In the genomic region with DNA sequence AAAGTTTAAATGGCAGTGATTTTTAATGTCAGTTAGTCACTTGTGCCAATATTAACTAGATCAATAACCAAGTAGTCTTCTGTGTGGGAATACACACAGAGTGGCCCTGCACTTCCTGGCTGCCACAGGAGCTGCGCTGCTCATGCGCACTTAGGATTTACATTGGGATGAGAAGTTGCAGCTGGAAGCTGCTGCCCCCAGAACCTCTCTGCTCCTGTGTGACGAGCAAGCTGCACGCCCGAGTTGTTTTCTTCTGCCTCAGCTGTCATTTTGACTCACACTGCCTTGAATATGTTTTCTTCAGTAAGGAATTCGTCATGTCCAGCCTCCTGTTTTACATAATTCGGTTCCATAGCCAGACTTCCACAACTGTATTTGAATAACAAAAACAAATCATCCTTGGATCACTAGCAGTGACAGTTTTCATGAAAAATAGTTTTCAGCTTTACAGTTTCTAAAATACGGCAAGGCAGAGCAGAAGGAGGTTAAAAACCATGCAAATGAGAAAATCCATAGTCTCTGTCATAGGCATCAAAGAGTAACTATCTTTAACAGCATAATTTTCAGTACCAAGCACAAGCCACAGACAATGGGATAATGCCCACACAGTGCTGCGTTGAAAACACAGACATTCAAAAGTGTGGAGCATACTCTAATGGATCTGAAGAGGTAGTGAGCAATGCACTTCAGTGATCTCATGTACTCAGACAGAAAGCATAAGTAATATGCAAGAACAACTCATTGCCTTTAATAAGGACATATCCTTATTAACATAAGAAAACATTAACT, we compare ENCODE assay signal across 9 mouse cellular contexts.
DNase-seq lines count a peak whose midpoint lies in the region; ATAC-seq and TF ChIP-seq lines count a peak whose summit lies in the region.
"Had no signal": no experiment of that assay in that cellular context is flagged by ENCODE, and none has a peak within 500 bp of the region (broad histone marks: within the 10 kb centered on the region; RNA-seq: fewer than 3 reads in every experiment).

No protein-coding gene starts in this region.

- H3K27ac ChIP-seq in kidney, embryonic 14.5 days (ENCODE audit: low read depth, low read length): peak overlapping the region; percentile 42; the same call in 1 of the 2 replicates
- no peak overlapping the region for H3K27ac ChIP-seq in lung, postnatal 0 days (ENCODE audit: low read length)
- no peak overlapping the region; the same call in 1 of the 2 replicates for H3K27ac ChIP-seq in hindbrain, embryonic 16.5 days (ENCODE audit: low read depth, low read length)
- H3K27ac ChIP-seq in midbrain, embryonic 15.5 days: no peak overlapping the region
- H3K27ac ChIP-seq in thymus, adult 2 months (ENCODE audit: control insufficient read depth, insufficient read depth, low read length): no peak overlapping the region

- no peaks in the 10 kb centered on the region for H3K36me3 ChIP-seq in kidney, embryonic 14.5 days (ENCODE audit: control insufficient read depth, insufficient read depth, low read length)
- no peaks in the 10 kb centered on the region for H3K36me3 ChIP-seq in lung, postnatal 0 days (ENCODE audit: insufficient read depth, low read length)
- H3K36me3 ChIP-seq in hindbrain, embryonic 16.5 days (ENCODE audit: control insufficient read depth, insufficient read depth, low read length): no peaks in the 10 kb centered on the region
- H3K36me3 ChIP-seq in midbrain, embryonic 15.5 days (replicated peaks): no peaks in the 10 kb centered on the region
- no peaks in the 10 kb centered on the region for H3K36me3 ChIP-seq in thymus, adult 2 months (ENCODE audit: control insufficient read depth, insufficient read depth, low read length)
- H3K36me3 ChIP-seq: heart, embryonic 12.5 days had no signal

- peak; percentile 89 for ATAC-seq in kidney, embryonic 14.5 days (ENCODE audit: low FRiP score, low TSS enrichment)
- ATAC-seq in lung, postnatal 0 days: peak; percentile 52; the same call in 1 of the 2 replicates
- ATAC-seq in hindbrain, embryonic 16.5 days: peak; percentile 64
- peak; percentile 87 for ATAC-seq in midbrain, embryonic 15.5 days (replicated peaks)

- H3K4me1 ChIP-seq in kidney, embryonic 14.5 days (ENCODE audit: control insufficient read depth, insufficient read depth, low read length): no peaks in the 10 kb centered on the region
- no peaks in the 10 kb centered on the region for H3K4me1 ChIP-seq in lung, postnatal 0 days (ENCODE audit: insufficient read depth, low read depth, low read length)
- no peaks in the 10 kb centered on the region for H3K4me1 ChIP-seq in lung, adult 2 months (ENCODE audit: control insufficient read depth, insufficient read depth, low read length)
- H3K4me1 ChIP-seq in hindbrain, embryonic 16.5 days (ENCODE audit: control insufficient read depth, insufficient read depth, low read depth, low read length): no peaks in the 10 kb centered on the region
- H3K4me1 ChIP-seq in midbrain, embryonic 15.5 days: no peaks in the 10 kb centered on the region
- H3K4me1 ChIP-seq in thymus, adult 2 months (replicated peaks; ENCODE audit: control insufficient read depth, insufficient read depth, low read length): no peaks in the 10 kb centered on the region
- H3K4me1 ChIP-seq: heart, embryonic 12.5 days had no signal

- DNase-seq in kidney, adult 11 months: no peak
- peak; percentile 44 for DNase-seq in lung, postnatal 0 days (ENCODE audit: low spot score)
- no peak for DNase-seq in lung, adult 2 months
- DNase-seq in thymus, adult 2 months: no peak

- no peak for TF ChIP-seq POLR2A in lung, adult 2 months (IDR thresholded peaks at IDR 0.05; ENCODE audit: borderline replicate concordance, extremely low read depth, low read depth, low read length)
- TF ChIP-seq POLR2A in thymus, adult 2 months (IDR thresholded peaks at IDR 0.05; ENCODE audit: control insufficient read depth, extremely low read depth, insufficient read depth, low read length, poor library complexity): no peak

- H3K27me3 ChIP-seq in kidney, embryonic 14.5 days (ENCODE audit: control insufficient read depth, insufficient read depth, low read length): no peaks in the 10 kb centered on the region
- no peaks in the 10 kb centered on the region for H3K27me3 ChIP-seq in lung, postnatal 0 days (replicated peaks; ENCODE audit: insufficient read depth, low read length)
- H3K27me3 ChIP-seq in hindbrain, embryonic 16.5 days (replicated peaks; ENCODE audit: control insufficient read depth, insufficient read depth, low read length): no peaks in the 10 kb centered on the region
- no peaks in the 10 kb centered on the region for H3K27me3 ChIP-seq in midbrain, embryonic 15.5 days (replicated peaks)
- H3K27me3 ChIP-seq in thymus, adult 2 months (ENCODE audit: control insufficient read depth, insufficient read depth, low read length): no peaks in the 10 kb centered on the region
- H3K27me3 ChIP-seq: heart, embryonic 12.5 days had no signal

- no peak overlapping the region for H3K4me2 ChIP-seq in kidney, embryonic 14.5 days (replicated peaks; ENCODE audit: low read depth, low read length)
- H3K4me2 ChIP-seq in lung, postnatal 0 days (replicated peaks; ENCODE audit: low read depth, low read length): no peak overlapping the region
- peak overlapping the region; percentile 35 for H3K4me2 ChIP-seq in hindbrain, embryonic 16.5 days (ENCODE audit: low read length)
- H3K4me2 ChIP-seq in midbrain, embryonic 15.5 days: peak overlapping the region; percentile 6; the same call in 1 of the 2 replicates
- H3K4me2 ChIP-seq: heart, embryonic 12.5 days; liver, embryonic 11.5 days had no signal

- H3K9me3 ChIP-seq in kidney, embryonic 14.5 days (ENCODE audit: control insufficient read depth, low read length): no peaks in the 10 kb centered on the region
- H3K9me3 ChIP-seq in lung, postnatal 0 days (ENCODE audit: low read length): no peaks in the 10 kb centered on the region
- H3K9me3 ChIP-seq in hindbrain, embryonic 16.5 days (ENCODE audit: control insufficient read depth, low read length): peaks cover 7% of the 10 kb centered on the region
- peaks cover 3% of the 10 kb centered on the region; the same call in 1 of the 2 replicates for H3K9me3 ChIP-seq in midbrain, embryonic 15.5 days
- H3K9me3 ChIP-seq: heart, embryonic 12.5 days had no signal

- TF ChIP-seq EP300 in lung, postnatal 0 days (IDR thresholded peaks at IDR 0.05): no peak

- no peak overlapping the region for H3K4me3 ChIP-seq in kidney, embryonic 14.5 days (ENCODE audit: low read length)
- H3K4me3 ChIP-seq in lung, postnatal 0 days (ENCODE audit: low read depth, low read length): no peak overlapping the region
- no peak overlapping the region for H3K4me3 ChIP-seq in lung, adult 2 months (replicated peaks; ENCODE audit: extremely low read depth, low read depth, low read length)
- peak overlapping the region; percentile 11; the same call in 1 of the 2 replicates for H3K4me3 ChIP-seq in hindbrain, embryonic 16.5 days (ENCODE audit: low read length)
- H3K4me3 ChIP-seq in midbrain, embryonic 15.5 days: 0 out of 2 replicates have a peak overlapping the region, but pooled peaks have one; percentile 15
- H3K4me3 ChIP-seq in thymus, adult 2 months (ENCODE audit: control insufficient read depth, insufficient read depth, low read length): no peak overlapping the region
- H3K4me3 ChIP-seq: heart, embryonic 12.5 days had no signal

- 38% methylated on average over 9 of the region's 9 CpGs for WGBS in kidney, embryonic 14.5 days
- WGBS in lung, postnatal 0 days: 50% methylated on average over 9 of the region's 9 CpGs
- WGBS in lung, adult 2 months: 56% methylated on average over 9 of the region's 9 CpGs
- 31% methylated on average over 9 of the region's 9 CpGs for WGBS in hindbrain, embryonic 16.5 days
- WGBS in midbrain, embryonic 15.5 days: 43% methylated on average over 9 of the region's 9 CpGs
- 86% methylated on average over 9 of the region's 9 CpGs for WGBS in thymus, adult 2 months

- no peak for TF ChIP-seq CTCF in lung, postnatal 0 days (IDR thresholded peaks at IDR 0.05)
- no peak for TF ChIP-seq CTCF in lung, adult 2 months (IDR thresholded peaks at IDR 0.05; ENCODE audit: insufficient read depth, low read length)
- no peak for TF ChIP-seq CTCF in thymus, adult 2 months (IDR thresholded peaks at IDR 0.05; ENCODE audit: borderline replicate concordance, control insufficient read depth, extremely low read depth, insufficient read depth, low read length, poor library complexity)

- no peak overlapping the region for H3K9ac ChIP-seq in kidney, embryonic 14.5 days (ENCODE audit: low read depth, low read length)
- no peak overlapping the region for H3K9ac ChIP-seq in lung, postnatal 0 days (replicated peaks; ENCODE audit: low read depth)
- no peak overlapping the region for H3K9ac ChIP-seq in hindbrain, embryonic 16.5 days (ENCODE audit: low read depth, low read length)
- H3K9ac ChIP-seq in midbrain, embryonic 15.5 days: no peak overlapping the region
- H3K9ac ChIP-seq: heart, embryonic 12.5 days had no signal

Comparison
In these comparisons a context has a peak if more than half of its experiments do, and no peak if none do; other contexts are left out.
1. H3K4me2 ChIP-seq: peak in hindbrain, embryonic 16.5 days (single experiment) and midbrain, embryonic 15.5 days (single experiment); none in kidney, embryonic 14.5 days (single experiment) and lung, postnatal 0 days (single experiment).
2. H3K4me3 ChIP-seq: peak in hindbrain, embryonic 16.5 days (single experiment) and midbrain, embryonic 15.5 days (single experiment); none in kidney, embryonic 14.5 days (single experiment), lung, postnatal 0 days (single experiment), lung, adult 2 months (single experiment) and thymus, adult 2 months (single experiment).
3. Peak in every context shown above with its lines, with median percentiles within 50 percentile points of each other: ATAC-seq.